9 mouse cellular contexts compared by ENCODE assay signal in genomic region chr12:74824735-74825494, GRCm38 (mm10).
A peak's percentile ranks its signal among the peaks of the same experiment; 100 is the strongest.
DNase-seq lines count a peak whose midpoint lies in the region; ATAC-seq and TF ChIP-seq lines count a peak whose summit lies in the region.
"Had no signal": no experiment of that assay in that cellular context is flagged by ENCODE, and none has a peak within 500 bp of the region (broad histone marks: within the 10 kb centered on the region; RNA-seq: fewer than 3 reads in every experiment).

No protein-coding gene starts in this region.

- no peak overlapping the region for H3K4me2 ChIP-seq in hindbrain, embryonic 13.5 days
- no peak overlapping the region for H3K4me2 ChIP-seq in hindbrain, embryonic 11.5 days (replicated peaks; ENCODE audit: low read depth, low read length)
- no peak overlapping the region for H3K4me2 ChIP-seq in kidney, embryonic 16.5 days (replicated peaks; ENCODE audit: low read depth, low read length)
- H3K4me2 ChIP-seq in lung, embryonic 16.5 days (ENCODE audit: low read depth, low read length) = no peak overlapping the region
- no peak overlapping the region for H3K4me2 ChIP-seq in midbrain, embryonic 13.5 days (replicated peaks)

- intact Hi-C loops in gastrocnemius, adult 2 months (cut with DNase I) = no loop called here

- no peaks in the 10 kb centered on the region for H3K9me3 ChIP-seq in hindbrain, embryonic 13.5 days
- H3K9me3 ChIP-seq in hindbrain, embryonic 11.5 days (ENCODE audit: control insufficient read depth, low read length) = no peaks in the 10 kb centered on the region
- no peaks in the 10 kb centered on the region for H3K9me3 ChIP-seq in kidney, embryonic 16.5 days (ENCODE audit: low read length)
- H3K9me3 ChIP-seq in lung, embryonic 16.5 days (ENCODE audit: control insufficient read depth, low read length) = no peaks in the 10 kb centered on the region
- H3K9me3 ChIP-seq in midbrain, embryonic 13.5 days = no peaks in the 10 kb centered on the region

- ATAC-seq in hindbrain, embryonic 13.5 days (ENCODE audit: low FRiP score) = 0 out of 2 replicates have a peak, but pooled peaks have one; percentile 52
- no peak for ATAC-seq in hindbrain, embryonic 11.5 days (ENCODE audit: low FRiP score)
- ATAC-seq in kidney, embryonic 16.5 days (ENCODE audit: low FRiP score, low TSS enrichment) = peak; percentile 54; the same call in 1 of the 2 replicates
- peak; percentile 90 for ATAC-seq in lung, embryonic 16.5 days (ENCODE audit: low read depth)
- ATAC-seq in midbrain, embryonic 13.5 days = no peak

- 0 out of 2 replicates have a peak, but pooled peaks cover 4% of the 10 kb centered on the region for H3K4me1 ChIP-seq in hindbrain, embryonic 13.5 days (replicated peaks)
- no peaks in the 10 kb centered on the region for H3K4me1 ChIP-seq in hindbrain, embryonic 11.5 days (replicated peaks; ENCODE audit: control insufficient read depth, insufficient read depth, low read length)
- no peaks in the 10 kb centered on the region; the same call in 1 of the 2 replicates for H3K4me1 ChIP-seq in kidney, embryonic 16.5 days (ENCODE audit: insufficient read depth, low read length)
- no peaks in the 10 kb centered on the region for H3K4me1 ChIP-seq in lung, embryonic 16.5 days (replicated peaks; ENCODE audit: control insufficient read depth, insufficient read depth, low read length)
- no peaks in the 10 kb centered on the region for H3K4me1 ChIP-seq in midbrain, embryonic 13.5 days (replicated peaks)

- no peak overlapping the region for H3K9ac ChIP-seq in hindbrain, embryonic 13.5 days
- H3K9ac ChIP-seq in hindbrain, embryonic 11.5 days (ENCODE audit: low read depth, low read length) = no peak overlapping the region
- H3K9ac ChIP-seq in kidney, embryonic 16.5 days (replicated peaks; ENCODE audit: low read length) = no peak overlapping the region
- no peak overlapping the region for H3K9ac ChIP-seq in lung, embryonic 16.5 days (ENCODE audit: low read length)
- H3K9ac ChIP-seq in midbrain, embryonic 13.5 days (replicated peaks) = no peak overlapping the region

- H3K36me3 ChIP-seq in hindbrain, embryonic 13.5 days = no peaks in the 10 kb centered on the region
- no peaks in the 10 kb centered on the region for H3K36me3 ChIP-seq in hindbrain, embryonic 11.5 days (ENCODE audit: control insufficient read depth, insufficient read depth, low read length)
- no peaks in the 10 kb centered on the region for H3K36me3 ChIP-seq in kidney, embryonic 16.5 days (ENCODE audit: insufficient read depth, low read length)
- no peaks in the 10 kb centered on the region for H3K36me3 ChIP-seq in lung, embryonic 16.5 days (ENCODE audit: control insufficient read depth, insufficient read depth, low read length)
- H3K36me3 ChIP-seq in midbrain, embryonic 13.5 days = no peaks in the 10 kb centered on the region

- H3K27me3 ChIP-seq in hindbrain, embryonic 13.5 days = no peaks in the 10 kb centered on the region
- no peaks in the 10 kb centered on the region for H3K27me3 ChIP-seq in hindbrain, embryonic 11.5 days (ENCODE audit: control insufficient read depth, insufficient read depth, low read length)
- no peaks in the 10 kb centered on the region for H3K27me3 ChIP-seq in kidney, embryonic 16.5 days (ENCODE audit: insufficient read depth, low read length)
- H3K27me3 ChIP-seq in lung, embryonic 16.5 days (ENCODE audit: control insufficient read depth, insufficient read depth, low read depth, low read length) = no peaks in the 10 kb centered on the region
- no peaks in the 10 kb centered on the region for H3K27me3 ChIP-seq in midbrain, embryonic 13.5 days

- 53% methylated on average over 3 of the region's 3 CpGs for WGBS in hindbrain, embryonic 13.5 days
- WGBS in hindbrain, embryonic 11.5 days = 78% methylated on average over 3 of the region's 3 CpGs
- 43% methylated on average over 3 of the region's 3 CpGs for WGBS in kidney, embryonic 16.5 days
- 26% methylated on average over 3 of the region's 3 CpGs for WGBS in lung, embryonic 16.5 days
- WGBS in midbrain, embryonic 13.5 days = 57% methylated on average over 3 of the region's 3 CpGs

- no peak for TF ChIP-seq CTCF in gastrocnemius, adult 2 months (IDR thresholded peaks at IDR 0.05)

- no peak for DNase-seq in hindbrain, embryonic 11.5 days (ENCODE audit: low spot score)
- peak; percentile 9 to 24 for DNase-seq in adrenal gland, adult 18-20 months (ENCODE audit: low spot score in 2 of 2)
- peak; percentile 36 for DNase-seq in gastrocnemius, adult 2 months
- DNase-seq in embryo, embryonic 9.5 days (ENCODE audit: extremely low spot score) = no peak

- no peak overlapping the region for H3K4me3 ChIP-seq in hindbrain, embryonic 13.5 days
- H3K4me3 ChIP-seq in hindbrain, embryonic 11.5 days (ENCODE audit: low read depth, low read length) = no peak overlapping the region
- no peak overlapping the region for H3K4me3 ChIP-seq in gastrocnemius, adult 2 months
- no peak overlapping the region for H3K4me3 ChIP-seq in kidney, embryonic 16.5 days (ENCODE audit: low read length)
- H3K4me3 ChIP-seq in lung, embryonic 16.5 days (ENCODE audit: low read length) = no peak overlapping the region
- H3K4me3 ChIP-seq in midbrain, embryonic 13.5 days (replicated peaks) = no peak overlapping the region
- H3K4me3 ChIP-seq: erythroblast, embryonic 14.5 days had no signal

- H3K27ac ChIP-seq in hindbrain, embryonic 13.5 days = no peak overlapping the region
- no peak overlapping the region for H3K27ac ChIP-seq in hindbrain, embryonic 11.5 days (ENCODE audit: low read depth, low read length)
- H3K27ac ChIP-seq in gastrocnemius, adult 2 months = no peak overlapping the region
- no peak overlapping the region for H3K27ac ChIP-seq in kidney, embryonic 16.5 days (ENCODE audit: low read length)
- H3K27ac ChIP-seq in lung, embryonic 16.5 days (ENCODE audit: low read length) = 0 out of 2 replicates have a peak overlapping the region, but pooled peaks have one; percentile 31
- no peak overlapping the region for H3K27ac ChIP-seq in midbrain, embryonic 13.5 days

Comparison
In these comparisons a context has a peak if more than half of its experiments do, and no peak if none do; other contexts are left out.
1. ATAC-seq: peak in hindbrain, embryonic 13.5 days (single experiment), kidney, embryonic 16.5 days (single experiment) and lung, embryonic 16.5 days (single experiment); none in hindbrain, embryonic 11.5 days (single experiment) and midbrain, embryonic 13.5 days (single experiment).
2. DNase-seq: peak in adrenal gland, adult 18-20 months (2 of 2) and gastrocnemius, adult 2 months (single experiment); none in hindbrain, embryonic 11.5 days (single experiment) and embryo, embryonic 9.5 days (single experiment).